Mouse (Mus musculus) activated CD4-positive, CD25-positive, alpha-beta regulatory T cell, adult 4 months (primary cell): Measurements from ENCODE around the gene Cdc25a. TPM values are rescaled to one million over a fixed set of nuclear protein-coding genes. Genes with fewer than 3 reads are reported as not detected.

Experiments
- ATAC-seq: one replicate; pipeline ENCODE4 v1.8.0; 2017
- polyA plus RNA-seq, 2 experiments: library from polyadenylated mRNA; unstranded; fragments of 100-300 nt; shearing (Covaris generic); gene quantifications; one replicate each; pipeline ENCODE4 v1.2.1; 2017

The Cdc25a gene
- polyA plus RNA-seq, 2 experiments from 2014 or later, result 7.1 to 7.7 TPM

GRCm38 (mm10) chr9:109932756-109933375 is 57.5 kb downstream of the Cdc25a start:
- no peak for ATAC-seq

- ATAC-seq, result no peak
Measured at GRCm38 (mm10) chr9:109939401-109939800, 64.0 kb downstream of the Cdc25a start.

GRCm38 (mm10) chr9:109942796-109943195 is 67.4 kb downstream of the Cdc25a start:
- ATAC-seq, result no peak

Other genes with a start within 250 kb of the Cdc25a start
- gene Fbxw24, start 249.5 kb upstream of the Cdc25a start, polyA plus RNA-seq, result not detected
- not detected for gene Fbxw25, start 210.9 kb upstream of the Cdc25a start, polyA plus RNA-seq
- not detected for gene Fbxw18, start 172.9 kb upstream of the Cdc25a start, polyA plus RNA-seq
- gene Fbxw26, start 129.5 kb upstream of the Cdc25a start, polyA plus RNA-seq, result not detected
- not detected for gene Fbxw27, start 84.9 kb upstream of the Cdc25a start, polyA plus RNA-seq
- gene Spink8, start 63.3 kb upstream of the Cdc25a start, polyA plus RNA-seq, result not detected
- gene Nme6, start 42.8 kb upstream of the Cdc25a start, polyA plus RNA-seq, result 1 to 10 TPM; 6.7 to 8.9 TPM
- not detected for gene Camp, start 26.0 kb upstream of the Cdc25a start, polyA plus RNA-seq
- gene Map4, start 55.9 kb downstream of the Cdc25a start, polyA plus RNA-seq, result 10 to 100 TPM; 40.8 to 42.7 TPM
- gene Smarcc1, start 242.1 kb downstream of the Cdc25a start, polyA plus RNA-seq, result 10 to 100 TPM; 30.7 to 34.5 TPM
- 10 to 100 TPM; 74.5 to 77.7 TPM for gene Dhx30, start 242.3 kb downstream of the Cdc25a start, polyA plus RNA-seq